Mouse (Mus musculus) heart, embryonic 16.5 days (tissue): ENCODE results near the gene Enpp1. TPM values are rescaled to one million over a fixed set of nuclear protein-coding genes. Genes with fewer than 3 reads are reported as not detected.
"Not testable (repeated sequence)": the region's sequence is repeated elsewhere in the genome, so short reads cannot be mapped to it uniquely, and the experiment has no call there.

Source experiments
- ATAC-seq: fragments of 200-750 bp; cut with Nextera tagmentation; replicated peaks from 2 replicates; pipeline ENCODE4 v1.8.0; 2017; ENCODE audit warnings: moderate number of reproducible peaks; ENCODE audit not compliant: insufficient read depth, low FRiP score; ENCODE audit errors: extremely low read depth
- H3K27ac ChIP-seq: fragments of 300-500 bp; sonication (generic); 2 replicates; pipeline ENCODE4 v1.5.1; 2014; ENCODE audit warnings: mild to moderate bottlenecking, low read length, control low read depth, moderate library complexity
- H3K27me3 ChIP-seq: fragments of 300-500 bp; sonication (generic); 2 replicates; pipeline ENCODE4 v1.6.1; 2014; ENCODE audit warnings: low read length, mixed read lengths; ENCODE audit not compliant: control insufficient read depth, insufficient read depth
- H3K36me3 ChIP-seq: fragments of 300-500 bp; sonication (generic); 2 replicates; pipeline ENCODE4 v1.6.1; 2014; ENCODE audit not compliant: control insufficient read depth, insufficient read depth
- H3K4me1 ChIP-seq: fragments of 300-500 bp; sonication (generic); 2 replicates; pipeline ENCODE4 v1.6.1; 2014; ENCODE audit warnings: low read length, mixed read lengths; ENCODE audit not compliant: control insufficient read depth, insufficient read depth
- H3K4me2 ChIP-seq: fragments of 300-500 bp; sonication (generic); 2 replicates; pipeline ENCODE4 v1.6.1; 2014; ENCODE audit warnings: low read depth, mild to moderate bottlenecking, control low read depth, low read length
- H3K4me3 ChIP-seq: fragments of 300-500 bp; sonication (generic); 2 replicates; pipeline ENCODE4 v1.5.1; 2014; ENCODE audit warnings: mild to moderate bottlenecking, control low read depth, low read length
- H3K9ac ChIP-seq: fragments of 300-500 bp; sonication (generic); 2 replicates; pipeline ENCODE4 v1.6.1; 2014; ENCODE audit warnings: low read length, control low read depth
- H3K9me3 ChIP-seq: fragments of 300-500 bp; sonication (generic); replicated peaks from 2 replicates; pipeline ENCODE4 v1.6.1; 2016; ENCODE audit warnings: low read length; ENCODE audit not compliant: control insufficient read depth
- WGBS: fragments of 180-500 bp; shearing (Covaris S2); extraction: QIAGEN DNeasy Blood & Tissue Kit; methylation state at CpG from one replicate; pipeline ENCODE4 v1.1.7; 2014; 5-methylcytosine and 5-hydroxymethylcytosine counted together
- polyA plus RNA-seq: library from polyadenylated mRNA; unstranded; fragments of >200 nt; fragmentation: Nextera tagmentation; extraction: Ambion mirVana; gene quantifications from 2 replicates; pipeline ENCODE4 v1.2.1, GENCODE M21; 2015

Enpp1 gene
- polyA plus RNA-seq, 1 experiment from 2014 or later = 3.9 TPM

GRCm38 (mm10) chr10:24622586-24622985 lies 89.4 kb downstream of the Enpp1 start:
- Histone ChIP-seq H3K27me3 (0 out of 2 replicates have a peak, but pooled peaks cover 2% of the 10 kb centered on the region), H3K9ac (no peak overlapping the region), H3K4me3 (no peak overlapping the region), H3K4me2 (no peak overlapping the region), H3K9me3 (no peaks in the 10 kb centered on the region), H3K36me3 (no peaks in the 10 kb centered on the region), H3K27ac (no peak overlapping the region), H3K4me1 (no peaks in the 10 kb centered on the region; the same call in 1 of the 2 replicates)
- ATAC-seq = no peak
- 30% methylated on average over 7 of the region's 7 CpGs for WGBS

GRCm38 (mm10) chr10:24621572-24621971 lies 90.4 kb downstream of the Enpp1 start:
- H3K36me3 ChIP-seq = no peaks in the 10 kb centered on the region
- ATAC-seq = no peak

GRCm38 (mm10) chr10:24616572-24616971 lies 95.4 kb downstream of the Enpp1 start:
- not testable (repeated sequence) for H3K4me2 ChIP-seq

More at GRCm38 (mm10) chr10:24621572-24621971, 90.4 kb downstream of the Enpp1 start:
- H3K4me2 ChIP-seq = no peak overlapping the region
- no peaks in the 10 kb centered on the region for H3K9me3 ChIP-seq
- H3K4me3 ChIP-seq = no peak overlapping the region
- 31% methylated on average over 9 of the region's 9 CpGs for WGBS
- H3K27ac ChIP-seq = no peak overlapping the region
- H3K9ac ChIP-seq = no peak overlapping the region
- H3K4me1 ChIP-seq = no peaks in the 10 kb centered on the region; the same call in 1 of the 2 replicates
- 0 out of 2 replicates have a peak, but pooled peaks cover 2% of the 10 kb centered on the region for H3K27me3 ChIP-seq

GRCm38 (mm10) chr10:24615799-24616198 lies 96.2 kb downstream of the Enpp1 start:
- no peak overlapping the region for H3K4me3 ChIP-seq
- H3K36me3 ChIP-seq = no peaks in the 10 kb centered on the region
- no peaks in the 10 kb centered on the region for H3K27me3 ChIP-seq
- no peak overlapping the region for H3K27ac ChIP-seq
- H3K4me2 ChIP-seq = no peak overlapping the region
- no peaks in the 10 kb centered on the region for H3K9me3 ChIP-seq
- no peaks in the 10 kb centered on the region for H3K4me1 ChIP-seq
- H3K9ac ChIP-seq = no peak overlapping the region
- WGBS = 83% methylated on average over 6 of the region's 6 CpGs
- ATAC-seq = no peak

More at GRCm38 (mm10) chr10:24616572-24616971, 95.4 kb downstream of the Enpp1 start:
- not testable (repeated sequence) for ATAC-seq, H3K9ac ChIP-seq, H3K4me3 ChIP-seq, H3K27ac ChIP-seq, H3K36me3 ChIP-seq, H3K4me1 ChIP-seq, H3K9me3 ChIP-seq, H3K27me3 ChIP-seq
- WGBS = 89% methylated on average over 1 of the region's 1 CpGs

- H3K9me3 ChIP-seq = no peaks in the 10 kb centered on the region
- H3K36me3 ChIP-seq = no peaks in the 10 kb centered on the region
- H3K4me1 ChIP-seq = no peaks in the 10 kb centered on the region
- H3K9ac ChIP-seq = no peak overlapping the region
- H3K4me2 ChIP-seq = no peak overlapping the region
- no peak for ATAC-seq
- H3K27me3 ChIP-seq = no peaks in the 10 kb centered on the region
- no peak overlapping the region for H3K4me3 ChIP-seq
- H3K27ac ChIP-seq = no peak overlapping the region
- WGBS = 81% methylated on average over 4 of the region's 4 CpGs
Measured at GRCm38 (mm10) chr10:24614726-24615125, 97.2 kb downstream of the Enpp1 start.

GRCm38 (mm10) chr10:24609766-24610165 lies 102.2 kb downstream of the Enpp1 start:
- Histone ChIP-seq H3K4me2 (no peak overlapping the region), H3K9ac (no peak overlapping the region)

GRCm38 (mm10) chr10:24609146-24609545 lies 102.8 kb downstream of the Enpp1 start:
- H3K4me3 ChIP-seq = no peak overlapping the region
- 84% methylated on average over 3 of the region's 3 CpGs for WGBS
- no peak for ATAC-seq
- H3K36me3 ChIP-seq = no peaks in the 10 kb centered on the region
- no peak overlapping the region for H3K27ac ChIP-seq
- H3K4me2 ChIP-seq = no peak overlapping the region
- no peak overlapping the region for H3K9ac ChIP-seq
- H3K27me3 ChIP-seq = no peaks in the 10 kb centered on the region
- H3K4me1 ChIP-seq = peaks cover 3% of the 10 kb centered on the region; the same call in 1 of the 2 replicates
- H3K9me3 ChIP-seq = no peaks in the 10 kb centered on the region

More at GRCm38 (mm10) chr10:24609766-24610165, 102.2 kb downstream of the Enpp1 start:
- H3K27me3 ChIP-seq = no peaks in the 10 kb centered on the region
- no peak overlapping the region for H3K4me3 ChIP-seq
- no peaks in the 10 kb centered on the region for H3K9me3 ChIP-seq
- H3K36me3 ChIP-seq = no peaks in the 10 kb centered on the region
- H3K4me1 ChIP-seq = peaks cover 2% of the 10 kb centered on the region; the same call in 1 of the 2 replicates
- ATAC-seq = no peak
- no peak overlapping the region for H3K27ac ChIP-seq
- WGBS = 81% methylated on average over 9 of the region's 9 CpGs

- no peak for ATAC-seq
- no peak overlapping the region for H3K9ac ChIP-seq
- no peak overlapping the region for H3K4me3 ChIP-seq
- H3K36me3 ChIP-seq = no peaks in the 10 kb centered on the region
- no peak overlapping the region for H3K4me2 ChIP-seq
- H3K27ac ChIP-seq = no peak overlapping the region
- H3K27me3 ChIP-seq = no peaks in the 10 kb centered on the region
- no peaks in the 10 kb centered on the region for H3K9me3 ChIP-seq
- peaks cover 3% of the 10 kb centered on the region; the same call in 1 of the 2 replicates for H3K4me1 ChIP-seq
Measured at GRCm38 (mm10) chr10:24603727-24604126, 108.2 kb downstream of the Enpp1 start.

- no peaks in the 10 kb centered on the region for H3K36me3 ChIP-seq
- no peak overlapping the region for H3K4me2 ChIP-seq
- no peak overlapping the region for H3K27ac ChIP-seq
- peaks cover 3% of the 10 kb centered on the region; the same call in 1 of the 2 replicates for H3K4me1 ChIP-seq
- no peak for ATAC-seq
- WGBS = 68% methylated on average over 2 of the region's 2 CpGs
- H3K9ac ChIP-seq = no peak overlapping the region
- H3K4me3 ChIP-seq = no peak overlapping the region
- H3K9me3 ChIP-seq = no peaks in the 10 kb centered on the region
- H3K27me3 ChIP-seq = no peaks in the 10 kb centered on the region
Measured at GRCm38 (mm10) chr10:24603035-24603434, 108.9 kb downstream of the Enpp1 start.
